Mouse (Mus musculus): ENCODE data around the gene Calhm3. TPM values are rescaled to one million over a fixed set of nuclear protein-coding genes. Genes with fewer than 3 reads are reported as not detected.

The Calhm3 gene
- not detected for total RNA-seq (2023)

GRCm38 (mm10) chr19:47157664-47158063, at the start of gene Calhm3:
Gene Calhm3, minus strand, starts transcription at chr19:47157764.

GRCm38 (mm10) chr19:47178431-47179271, 21.1 kb upstream of the Calhm3 start, which contains the start of gene Neurl1a:
Gene Neurl1a, plus strand, starts transcription at chr19:47178820.

GRCm38 (mm10) chr19:47144154-47144553, 13.4 kb downstream of the Calhm3 start, which contains the start of gene Calhm1:
Gene Calhm1, minus strand, starts transcription at chr19:47144254.

GRCm38 (mm10) chr19:47137771-47138421, 19.7 kb downstream of the Calhm3 start, which contains the start of gene Calhm2:
Gene Calhm2, minus strand, starts transcription at chr19:47138294.

Other genes starting within 250 kb of the Calhm3 start
- not detected for gene Ina, start 143.1 kb downstream of the Calhm3 start, total RNA-seq (2023)
- gene Nt5c2, start 142.6 kb downstream of the Calhm3 start, total RNA-seq (2023): 10 to 100 TPM; 40.2 to 40.8 TPM
- gene Pcgf6, start 106.9 kb downstream of the Calhm3 start, total RNA-seq (2023): 10 to 100 TPM; 21.9 to 25.2 TPM
- gene Taf5, start 90.0 kb downstream of the Calhm3 start, total RNA-seq (2023): 10 to 100 TPM; 13.5 to 13.7 TPM
- gene Usmg5, start 67.1 kb downstream of the Calhm3 start, total RNA-seq (2023): 100 to 1,000 TPM; 145 to 172 TPM
- gene Pdcd11, start 67.0 kb downstream of the Calhm3 start, total RNA-seq (2023): 10 to 100 TPM; 44.7 TPM
- 1 to 10 TPM; 7.0 to 8.0 TPM for gene Calhm2, start 19.5 kb downstream of the Calhm3 start, total RNA-seq (2023)
- gene Calhm1, start 13.5 kb downstream of the Calhm3 start, total RNA-seq (2023): not detected
- not detected for gene Neurl1a, start 21.1 kb upstream of the Calhm3 start, total RNA-seq (2023)

All from T-cell, adult 66 days (primary cell).